Mouse (Mus musculus): ENCODE measurements around the gene Copg2.

DNA sequence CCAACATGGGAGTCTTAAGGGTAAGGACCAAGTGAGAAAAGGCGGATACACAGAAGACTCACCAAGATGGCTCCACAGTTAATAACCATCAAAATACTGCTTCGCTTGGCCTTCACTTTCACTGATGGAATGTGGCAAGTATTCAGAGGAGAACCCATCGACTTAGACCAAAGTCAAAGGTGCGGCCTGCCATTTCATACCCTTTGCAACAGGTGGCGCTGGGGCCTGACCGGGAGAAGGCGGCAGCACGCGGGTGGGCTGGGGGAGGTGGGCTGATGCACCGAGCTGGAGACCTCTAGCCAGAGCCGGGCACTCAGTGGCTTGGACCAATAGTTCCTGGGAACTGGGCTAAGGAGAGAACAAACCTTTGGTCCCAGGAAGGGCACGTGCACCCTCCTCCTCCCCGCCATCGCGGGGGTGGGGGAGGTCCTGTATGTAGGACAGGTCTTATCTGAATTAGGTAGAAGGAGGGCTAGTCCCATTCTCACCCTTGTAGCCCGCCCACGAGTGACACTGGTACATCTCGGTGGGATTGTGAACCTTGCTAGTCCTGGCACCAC lies 163.9 kb downstream of the Copg2 start:
- TF ChIP-seq CTCF (IDR thresholded peaks at IDR 0.05; ENCODE audit: low read depth, low read length) (peak; percentile 33), POLR2A (IDR thresholded peaks at IDR 0.05; ENCODE audit: insufficient read depth, low read length) (no peak)

Data from ES-Bruce4 (cell line).